Mouse (Mus musculus) liver, embryonic 14.5 days (tissue): Measurements from ENCODE around the gene Pax7. TPM values are rescaled to one million over a fixed set of nuclear protein-coding genes. Genes with fewer than 3 reads are reported as not detected.

Experiments used
- ATAC-seq: fragments of 200-750 bp; cut with Nextera tagmentation; 2 replicates; pipeline ENCODE4 v1.8.0; 2017; ENCODE audit warnings: moderate number of reproducible peaks, mild to moderate bottlenecking, moderate library complexity; ENCODE audit not compliant: insufficient read depth
- DNase-seq, 3 experiments: peaks; one replicate each; pipeline ENCODE4 v3.0.0-alpha.2; 2012 to 2013; ENCODE audit warnings: low read depth in 3 of 3, low spot score in 3 of 3
- H3K27ac ChIP-seq: fragments of 300-500 bp; sonication (generic); 2 replicates; pipeline ENCODE4 v1.5.1; 2014; ENCODE audit warnings: moderate library complexity, mild to moderate bottlenecking, control low read depth, inconsistent platforms
- H3K27me3 ChIP-seq: fragments of 300-500 bp; sonication (generic); 2 replicates; pipeline ENCODE4 v1.6.1; 2014; ENCODE audit warnings: mild to moderate bottlenecking, low read length, moderate library complexity; ENCODE audit not compliant: control insufficient read depth, insufficient read depth
- H3K36me3 ChIP-seq: fragments of 300-500 bp; sonication (generic); replicated peaks from 2 replicates; pipeline ENCODE4 v1.6.1; 2014; ENCODE audit warnings: low read depth; ENCODE audit not compliant: control insufficient read depth, insufficient read depth
- H3K4me1 ChIP-seq, 2 experiments: fragments of 200-500 bp in 1 of 2; fragments of 300-500 bp in 1 of 2; sonication (generic) in 1 of 2; replicated peaks; 2 replicates each; pipeline ENCODE4 v1.6.1; 2012 to 2014; ENCODE audit warnings: antibody characterized with exemption in 1 of 2, inconsistent platforms in 1 of 2, low read length in 1 of 2; ENCODE audit not compliant: control insufficient read depth in 2 of 2, insufficient read depth in 2 of 2
- H3K4me2 ChIP-seq: fragments of 300-500 bp; sonication (generic); 2 replicates; pipeline ENCODE4 v1.6.1; 2014; ENCODE audit warnings: low read depth, mild to moderate bottlenecking, control low read depth, moderate library complexity
- H3K4me3 ChIP-seq, 2 experiments: fragments of 200-500 bp in 1 of 2; fragments of 300-500 bp in 1 of 2; sonication (generic) in 1 of 2; 2 replicates each; pipeline ENCODE4 v1.5.1; 2012 to 2014; ENCODE audit warnings: low read depth in 2 of 2, low read length in 2 of 2, mild to moderate bottlenecking in 2 of 2, control low read depth in 1 of 2, inconsistent platforms in 1 of 2, moderate library complexity in 1 of 2; ENCODE audit not compliant: insufficient read depth in 1 of 2
- H3K9ac ChIP-seq: fragments of 300-500 bp; sonication (generic); replicated peaks from 2 replicates; pipeline ENCODE4 v1.6.1; 2014; ENCODE audit warnings: mild to moderate bottlenecking, control low read depth, moderate library complexity
- H3K9me3 ChIP-seq: fragments of 300-500 bp; sonication (generic); 2 replicates; pipeline ENCODE4 v1.6.1; 2016; ENCODE audit warnings: low read length, mixed read lengths; ENCODE audit not compliant: control insufficient read depth
- CTCF ChIP-seq: IDR thresholded peaks from 2 replicates; pipeline ENCODE4 v1.5.1; 2016; ENCODE audit warnings: antibody characterized with exemption, low read depth, control low read depth
- EP300 ChIP-seq: IDR thresholded peaks from 2 replicates; pipeline ENCODE4 v1.6.1; 2016; ENCODE audit warnings: antibody characterized with exemption, low read depth
- WGBS: fragments of 180-500 bp; shearing (Covaris S2); extraction: QIAGEN DNeasy Blood & Tissue Kit; methylation state at CpG from one replicate; pipeline ENCODE4 v1.1.7; 2014; ENCODE audit not compliant: insufficient replicate concordance; 5-methylcytosine and 5-hydroxymethylcytosine counted together
- polyA plus RNA-seq, 2 experiments: library from polyadenylated mRNA; depleted of rRNA in 1 of 2; stranded (reverse) in 1 of 2; unstranded in 1 of 2; fragments of >200 nt; fragmentation: Nextera tagmentation in 1 of 2; extraction: Ambion mirVana in 1 of 2; gene quantifications; 2 replicates each; pipeline versions ENCODE4 v1.2.1 to v1.2.3; 2012 to 2014

Pax7 gene
- polyA plus RNA-seq, 2 experiments: not detected

DNA sequence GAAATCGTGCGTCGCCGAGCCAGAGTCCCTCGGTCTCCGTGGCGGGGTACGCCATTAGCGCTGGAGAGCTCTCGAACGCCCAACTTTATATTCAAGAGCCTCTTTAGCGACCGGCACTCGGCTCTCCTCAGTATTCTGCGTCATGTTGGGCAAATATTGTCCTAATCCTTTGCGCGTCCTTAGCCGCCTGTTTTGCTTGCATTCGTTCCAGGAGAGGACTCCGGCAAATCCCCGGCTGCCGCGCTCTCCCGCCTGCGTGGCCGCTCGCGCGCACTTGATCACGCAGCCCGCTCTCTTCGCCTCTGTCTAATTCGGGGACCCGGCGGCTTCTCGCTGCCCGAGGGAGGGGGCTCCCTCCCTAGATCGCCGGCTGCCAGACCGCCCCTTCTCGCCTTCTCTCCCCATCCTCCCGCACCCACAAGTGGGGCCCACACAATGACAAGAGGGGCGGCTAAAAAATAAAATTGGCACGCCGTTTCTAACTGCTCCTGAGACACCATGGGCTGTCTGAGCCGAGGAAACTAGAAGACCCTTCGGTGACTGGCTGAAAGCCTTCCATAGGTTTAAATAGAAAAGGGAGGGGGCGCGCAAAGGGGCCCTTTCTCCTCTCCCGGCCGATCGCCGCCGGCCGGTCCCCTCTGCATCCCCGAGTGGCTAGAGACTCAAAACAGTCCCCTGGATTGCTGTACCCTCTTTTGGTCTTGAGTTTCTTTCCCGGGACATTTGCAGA lies 1.7 kb downstream of the Pax7 start:
- ATAC-seq (no peak), DNase-seq (no peak)
- WGBS: 2% methylated on average over 57 of the region's 57 CpGs
- no peak for TF ChIP-seq CTCF
- TF ChIP-seq EP300: no peak
- no peak overlapping the region for H3K4me2 ChIP-seq
- H3K27ac ChIP-seq: no peak overlapping the region
- H3K36me3 ChIP-seq: no peaks in the 10 kb centered on the region
- no peak overlapping the region for H3K9ac ChIP-seq
- no peaks in the 10 kb centered on the region for H3K9me3 ChIP-seq
- no peaks in the 10 kb centered on the region for H3K4me1 ChIP-seq
- H3K4me3 ChIP-seq: no peak overlapping the region
- peaks cover 97% of the 10 kb centered on the region for H3K27me3 ChIP-seq

DNA sequence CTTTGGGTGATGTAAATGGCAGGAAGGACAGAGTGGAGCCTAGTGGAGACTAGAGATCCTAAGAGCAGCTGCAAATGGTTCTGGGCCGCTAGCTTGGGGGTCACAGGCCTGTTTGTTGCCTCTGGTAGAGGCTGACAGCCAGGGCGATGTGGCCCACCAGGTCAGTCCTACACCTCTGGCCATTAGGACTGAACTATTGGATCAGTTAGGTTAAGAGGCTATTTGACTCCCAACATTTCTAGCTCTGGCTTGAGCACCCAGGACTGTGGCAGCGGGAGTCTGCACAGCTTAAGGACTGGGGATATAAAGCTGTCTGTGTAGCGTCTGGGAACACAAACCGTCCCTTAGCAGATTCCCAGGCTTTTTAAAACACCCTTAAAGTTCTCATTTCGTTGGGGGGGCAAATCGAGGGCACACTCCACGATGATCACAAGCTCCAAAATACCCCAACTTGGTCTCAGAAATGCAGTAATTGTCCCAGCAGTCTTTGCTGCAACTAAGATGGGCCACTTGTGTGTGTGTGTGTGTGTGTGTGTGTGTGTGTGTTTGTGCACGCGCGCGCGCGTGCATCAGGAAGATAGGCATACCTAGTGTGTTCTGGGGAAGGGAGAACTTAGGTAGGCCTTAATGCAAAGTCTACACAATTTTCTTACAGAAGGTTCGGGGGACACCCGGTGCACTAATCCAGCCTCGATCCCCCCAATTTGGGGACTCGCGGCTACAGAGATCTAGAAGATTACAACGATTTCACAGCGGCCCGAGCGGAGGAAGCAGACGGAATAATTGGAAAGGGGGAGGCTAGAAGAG lies 2.5 kb downstream of the Pax7 start:
- no peaks in the 10 kb centered on the region for H3K9me3 ChIP-seq
- TF ChIP-seq CTCF (no peak), EP300 (no peak)
- DNase-seq (no peak), ATAC-seq (no peak)
- no peak overlapping the region for H3K9ac ChIP-seq
- H3K36me3 ChIP-seq: no peaks in the 10 kb centered on the region
- H3K27me3 ChIP-seq: peaks cover 100% of the 10 kb centered on the region
- no peak overlapping the region for H3K4me2 ChIP-seq
- H3K4me1 ChIP-seq: no peaks in the 10 kb centered on the region
- WGBS: 2% methylated on average over 24 of the region's 24 CpGs
- H3K4me3 ChIP-seq: no peak overlapping the region
- H3K27ac ChIP-seq: no peak overlapping the region

DNA sequence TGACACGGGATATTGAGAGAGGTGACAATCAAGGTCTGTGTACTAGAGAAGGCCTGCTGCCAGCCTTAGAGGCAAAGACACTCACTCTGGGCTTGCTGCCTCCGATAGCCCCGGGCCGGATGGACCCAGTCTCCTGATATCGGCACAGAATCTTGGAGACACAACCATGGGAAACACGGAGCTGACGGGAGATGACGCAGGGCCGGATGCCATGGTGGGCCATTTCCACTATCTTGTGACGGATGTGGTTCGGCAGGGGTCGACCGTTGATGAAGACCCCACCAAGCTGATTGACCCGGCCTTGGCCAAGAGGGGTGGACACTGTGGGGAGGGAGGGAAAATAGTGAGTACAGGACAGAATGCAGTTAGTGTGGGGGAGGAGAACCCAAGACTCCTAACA lies 3.3 kb downstream of the Pax7 start:
- WGBS: 2% methylated on average over 14 of the region's 14 CpGs
- H3K27ac ChIP-seq: no peak overlapping the region
- DNase-seq (no peak), ATAC-seq (no peak)
- H3K27me3 ChIP-seq: peaks cover 100% of the 10 kb centered on the region
- no peaks in the 10 kb centered on the region for H3K9me3 ChIP-seq
- H3K9ac ChIP-seq: no peak overlapping the region
- H3K4me1 ChIP-seq: no peaks in the 10 kb centered on the region
- H3K4me2 ChIP-seq: no peak overlapping the region
- no peaks in the 10 kb centered on the region for H3K36me3 ChIP-seq
- no peak overlapping the region for H3K4me3 ChIP-seq
- TF ChIP-seq EP300: no peak

DNA sequence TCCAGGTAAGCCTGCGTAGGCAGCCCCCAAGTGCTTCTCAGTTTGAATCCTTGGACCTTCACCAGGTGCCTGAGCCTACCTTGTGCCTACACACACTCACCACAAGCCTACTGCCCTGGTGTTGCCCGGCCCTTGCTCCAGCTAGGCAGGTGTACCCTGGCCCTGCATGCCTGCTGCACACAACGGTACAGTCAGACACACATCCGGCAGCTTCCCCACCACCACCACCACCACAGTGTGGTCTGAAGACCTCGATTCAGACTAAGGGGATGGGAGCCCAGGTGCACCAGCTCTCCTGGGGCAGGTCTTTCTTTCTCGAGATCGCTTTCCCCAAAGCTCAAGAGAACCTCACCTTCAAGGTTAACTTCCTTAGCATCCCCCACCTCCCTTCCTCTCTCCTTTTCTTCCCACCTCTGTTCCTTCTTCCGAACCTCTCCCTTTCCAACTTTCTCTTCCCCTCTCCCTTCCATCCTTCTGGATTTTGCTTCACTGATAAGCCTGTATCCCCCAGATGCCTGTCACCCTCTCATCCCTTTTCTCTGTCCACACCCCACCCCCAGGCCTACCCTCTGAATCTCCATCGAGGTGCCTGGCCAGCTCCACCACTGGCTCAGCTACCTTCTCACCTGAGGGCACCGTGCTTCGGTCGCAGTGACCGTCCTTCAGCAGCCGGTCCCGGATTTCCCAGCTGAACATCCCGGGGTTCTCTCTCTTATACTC lies 4.3 kb downstream of the Pax7 start:
- Histone ChIP-seq H3K27ac (no peak overlapping the region), H3K9me3 (no peaks in the 10 kb centered on the region), H3K36me3 (no peaks in the 10 kb centered on the region), H3K4me1 (no peaks in the 10 kb centered on the region), H3K9ac (no peak overlapping the region), H3K27me3 (peaks cover 100% of the 10 kb centered on the region), H3K4me3 (no peak overlapping the region), H3K4me2 (no peak overlapping the region)
- TF ChIP-seq EP300 (no peak), CTCF (no peak)
- DNase-seq (no peak), ATAC-seq (no peak)
- 6% methylated on average over 16 of the region's 16 CpGs for WGBS

DNA sequence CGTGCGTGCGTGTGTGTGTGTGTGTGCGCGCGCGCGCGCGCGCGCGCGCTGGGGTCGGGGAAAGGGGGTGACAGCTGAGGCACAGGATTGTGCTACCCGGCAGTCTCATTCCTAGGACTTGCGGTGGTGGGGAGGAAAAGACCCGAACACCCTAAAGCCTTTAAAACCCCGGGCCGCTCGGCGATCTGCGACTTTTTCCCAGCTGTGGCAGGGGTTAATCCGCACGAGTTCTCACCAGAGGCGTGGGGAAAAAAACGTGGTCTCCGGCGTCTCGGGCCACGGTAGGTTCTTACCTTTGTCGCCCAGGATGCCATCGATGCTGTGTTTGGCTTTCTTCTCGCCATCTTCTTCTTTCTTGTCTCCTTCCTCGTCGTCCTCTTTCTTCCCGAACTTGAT lies 5.0 kb downstream of the Pax7 start:
- Histone ChIP-seq H3K4me2 (no peak overlapping the region), H3K27me3 (peaks cover 100% of the 10 kb centered on the region), H3K4me3 (no peak overlapping the region), H3K27ac (no peak overlapping the region), H3K4me1 (no peaks in the 10 kb centered on the region), H3K9me3 (no peaks in the 10 kb centered on the region), H3K36me3 (no peaks in the 10 kb centered on the region), H3K9ac (no peak overlapping the region)
- no peak for ATAC-seq
- no peak for TF ChIP-seq EP300
- no peak for TF ChIP-seq CTCF
- DNase-seq: no peak
- 2% methylated on average over 31 of the region's 37 CpGs for WGBS
